Mouse (Mus musculus) limb, embryonic 11.5 days (tissue): ENCODE results near the gene Prss42. TPM values are rescaled to one million over a fixed set of nuclear protein-coding genes. Genes with fewer than 3 reads are reported as not detected.
A peak's percentile ranks its signal among the peaks of the same experiment; 100 is the strongest.

Source experiments
- ATAC-seq: fragments of 200-750 bp; cut with Nextera tagmentation; 2 replicates; pipeline ENCODE4 v1.8.0; 2017; ENCODE audit warnings: low read depth; ENCODE audit not compliant: insufficient number of reproducible peaks, low FRiP score, low TSS enrichment
- DNase-seq: peaks from one replicate; pipeline ENCODE4 v3.0.0-alpha.2; 2015; ENCODE audit warnings: low spot score
- H3K27ac ChIP-seq: fragments of 300-500 bp; sonication (generic); replicated peaks from 2 replicates; pipeline ENCODE4 v1.5.1; 2014; ENCODE audit warnings: low read depth, mild to moderate bottlenecking, low read length
- H3K27me3 ChIP-seq: fragments of 300-500 bp; sonication (generic); 2 replicates; pipeline ENCODE4 v1.6.1; 2014; ENCODE audit warnings: mild to moderate bottlenecking, low read length, mixed read lengths; ENCODE audit not compliant: control insufficient read depth, insufficient read depth
- H3K36me3 ChIP-seq: fragments of 300-500 bp; sonication (generic); 2 replicates; pipeline ENCODE4 v1.6.1; 2014; ENCODE audit warnings: mild to moderate bottlenecking, low read length, moderate library complexity, mixed read lengths; ENCODE audit not compliant: control insufficient read depth, insufficient read depth
- H3K4me1 ChIP-seq: fragments of 300-500 bp; sonication (generic); 2 replicates; pipeline ENCODE4 v1.6.1; 2014; ENCODE audit warnings: low read length, mixed read lengths; ENCODE audit not compliant: control insufficient read depth, insufficient read depth
- H3K4me2 ChIP-seq: fragments of 300-500 bp; sonication (generic); 2 replicates; pipeline ENCODE4 v1.6.1; 2014; ENCODE audit warnings: low read depth, mild to moderate bottlenecking, moderate library complexity; ENCODE audit not compliant: severe bottlenecking
- H3K4me3 ChIP-seq: fragments of 300-500 bp; sonication (generic); 2 replicates; pipeline ENCODE4 v1.5.1; 2014; ENCODE audit warnings: low read depth, low read length
- H3K9ac ChIP-seq: fragments of 300-500 bp; sonication (generic); 2 replicates; pipeline ENCODE4 v1.6.1; 2014; ENCODE audit warnings: mild to moderate bottlenecking, low read length
- H3K9me3 ChIP-seq: fragments of 300-500 bp; sonication (generic); 2 replicates; pipeline ENCODE4 v1.6.1; 2016; ENCODE audit warnings: low read length; ENCODE audit not compliant: control insufficient read depth
- WGBS: fragments of 180-500 bp; shearing (Covaris S2); extraction: QIAGEN DNeasy Blood & Tissue Kit; methylation state at CpG from one replicate; pipeline ENCODE4 v1.1.7; 2014; 5-methylcytosine and 5-hydroxymethylcytosine counted together
- polyA plus RNA-seq: library from polyadenylated mRNA; unstranded; fragments of >200 nt; fragmentation: Nextera tagmentation; extraction: Ambion mirVana; gene quantifications from 2 replicates; pipeline ENCODE4 v1.2.1, GENCODE M21; 2014

Gene Prss42
- polyA plus RNA-seq, 1 experiment from 2014 or later = not detected

DNA sequence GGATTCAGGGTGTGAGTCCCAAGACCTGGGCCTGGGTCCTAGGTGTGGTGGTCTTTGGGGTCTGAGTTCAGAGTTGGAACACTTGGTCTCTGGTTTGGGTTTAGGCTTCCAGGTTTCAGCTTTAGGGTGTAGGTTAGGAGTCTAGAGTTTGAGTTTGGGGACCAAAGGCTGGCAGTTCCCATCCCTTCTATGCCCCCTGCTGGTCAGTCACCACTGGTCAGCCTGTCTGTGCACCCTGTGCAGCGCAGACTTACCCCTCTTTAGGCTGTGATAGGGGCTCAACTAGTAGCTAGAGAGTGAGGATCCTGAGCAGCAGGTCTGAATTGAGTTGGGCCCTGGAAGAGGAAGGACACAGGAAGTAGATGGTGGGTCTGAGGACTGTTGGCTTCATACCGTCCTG, 38.7 kb upstream of the Prss42 start:
- no peak for ATAC-seq
- DNase-seq = peak; percentile 75
- no peak overlapping the region for H3K4me2 ChIP-seq

DNA sequence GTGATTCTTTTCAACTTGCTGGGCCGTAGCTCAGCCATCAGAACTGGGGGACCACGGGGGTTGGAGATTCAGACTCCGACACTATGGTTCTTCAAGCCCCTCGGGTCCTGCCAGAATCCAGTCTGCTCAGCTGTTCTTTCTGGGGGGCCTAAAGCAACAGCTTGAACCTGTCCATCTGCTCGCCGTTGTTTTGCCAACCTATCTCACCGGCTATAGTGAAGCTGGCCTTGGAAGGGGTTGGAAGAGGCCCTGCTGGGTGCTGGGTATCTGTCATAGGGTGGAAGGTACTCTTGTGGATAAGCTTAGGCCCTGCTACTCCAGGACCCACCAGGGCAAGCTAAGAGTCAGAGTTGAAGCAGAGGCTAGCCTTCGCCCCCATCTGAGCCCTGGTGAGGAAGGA, 37.1 kb upstream of the Prss42 start:
- no peak overlapping the region for H3K27ac ChIP-seq
- H3K36me3 ChIP-seq = no peaks in the 10 kb centered on the region
- H3K4me3 ChIP-seq = no peak overlapping the region
- DNase-seq = no peak
- WGBS = 84% methylated on average over 8 of the region's 8 CpGs
- no peak for ATAC-seq
- no peaks in the 10 kb centered on the region for H3K9me3 ChIP-seq
- H3K27me3 ChIP-seq = no peaks in the 10 kb centered on the region
- H3K4me2 ChIP-seq = no peak overlapping the region
- H3K9ac ChIP-seq = no peak overlapping the region
- H3K4me1 ChIP-seq = peaks cover 5% of the 10 kb centered on the region; the same call in 1 of the 2 replicates

More for the DNA sequence above, 38.7 kb upstream of the Prss42 start:
- H3K4me3 ChIP-seq = no peak overlapping the region
- H3K27me3 ChIP-seq = no peaks in the 10 kb centered on the region
- H3K36me3 ChIP-seq = no peaks in the 10 kb centered on the region
- no peaks in the 10 kb centered on the region for H3K9me3 ChIP-seq
- no peak overlapping the region for H3K9ac ChIP-seq
- 50% methylated on average over 2 of the region's 2 CpGs for WGBS
- H3K4me1 ChIP-seq = peaks cover 5% of the 10 kb centered on the region; the same call in 1 of the 2 replicates
- no peak overlapping the region for H3K27ac ChIP-seq

- H3K4me3 ChIP-seq = no peak overlapping the region
- no peak overlapping the region for H3K27ac ChIP-seq
- H3K4me1 ChIP-seq = peaks cover 5% of the 10 kb centered on the region; the same call in 1 of the 2 replicates
- no peak for ATAC-seq
- no peak overlapping the region for H3K4me2 ChIP-seq
- 83% methylated on average over 10 of the region's 10 CpGs for WGBS
- H3K9ac ChIP-seq = no peak overlapping the region
- no peaks in the 10 kb centered on the region for H3K27me3 ChIP-seq
- no peak for DNase-seq
- H3K36me3 ChIP-seq = no peaks in the 10 kb centered on the region
- no peaks in the 10 kb centered on the region for H3K9me3 ChIP-seq
Observed at GRCm38 (mm10) chr9:110762763-110763162, 35.2 kb upstream of the Prss42 start.

DNA sequence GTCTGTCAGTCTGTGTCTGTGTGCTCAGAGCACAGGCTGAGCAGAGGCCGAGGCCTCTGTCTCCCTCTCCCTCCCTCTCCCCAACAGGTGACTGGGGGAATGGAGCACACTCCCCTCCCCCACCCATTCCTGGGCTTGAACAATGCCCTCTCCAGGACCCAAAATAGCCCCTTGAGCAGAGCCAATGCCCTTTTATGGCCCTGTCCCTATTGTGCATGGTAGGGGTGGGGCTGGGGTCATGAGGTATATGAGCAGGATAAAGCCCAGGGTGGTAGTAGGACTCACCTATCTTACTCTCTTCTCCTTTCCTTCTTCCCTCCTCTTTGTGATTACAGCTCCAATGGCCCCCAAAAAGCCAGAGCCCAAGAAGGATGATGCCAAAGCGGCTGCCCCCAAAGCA, 34.6 kb upstream of the Prss42 start:
- no peak for DNase-seq
- ATAC-seq = no peak
- Histone ChIP-seq H3K4me3 (no peak overlapping the region), H3K9ac (no peak overlapping the region), H3K36me3 (no peaks in the 10 kb centered on the region), H3K4me2 (no peak overlapping the region), H3K27me3 (no peaks in the 10 kb centered on the region), H3K27ac (no peak overlapping the region), H3K9me3 (no peaks in the 10 kb centered on the region), H3K4me1 (peaks cover 5% of the 10 kb centered on the region; the same call in 1 of the 2 replicates)
- 69% methylated on average over 2 of the region's 2 CpGs for WGBS

DNA sequence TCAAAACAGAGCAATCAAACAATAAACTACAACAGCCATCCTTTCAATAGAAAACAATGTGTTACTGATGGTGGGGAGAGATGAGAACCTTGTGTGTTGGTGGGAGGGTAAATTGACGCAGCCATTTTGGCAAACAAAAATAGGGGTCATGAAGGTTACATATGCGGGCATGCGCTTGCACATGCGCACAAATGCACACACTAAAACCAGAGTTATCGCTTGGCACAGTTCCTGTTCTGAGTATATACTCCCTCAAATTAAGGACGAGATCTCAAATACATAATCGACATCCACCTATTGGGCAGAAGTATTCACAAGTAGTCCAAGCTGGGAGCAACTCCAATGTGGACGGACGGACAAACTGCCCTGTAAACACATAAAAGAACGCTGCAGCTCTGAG, 25.6 kb upstream of the Prss42 start:
- Histone ChIP-seq H3K9me3 (no peaks in the 10 kb centered on the region), H3K27ac (no peak overlapping the region), H3K27me3 (no peaks in the 10 kb centered on the region), H3K4me3 (no peak overlapping the region), H3K36me3 (no peaks in the 10 kb centered on the region), H3K9ac (no peak overlapping the region), H3K4me2 (no peak overlapping the region), H3K4me1 (no peaks in the 10 kb centered on the region)
- no peak for DNase-seq
- WGBS = 93% methylated on average over 10 of the region's 10 CpGs
- no peak for ATAC-seq

DNA sequence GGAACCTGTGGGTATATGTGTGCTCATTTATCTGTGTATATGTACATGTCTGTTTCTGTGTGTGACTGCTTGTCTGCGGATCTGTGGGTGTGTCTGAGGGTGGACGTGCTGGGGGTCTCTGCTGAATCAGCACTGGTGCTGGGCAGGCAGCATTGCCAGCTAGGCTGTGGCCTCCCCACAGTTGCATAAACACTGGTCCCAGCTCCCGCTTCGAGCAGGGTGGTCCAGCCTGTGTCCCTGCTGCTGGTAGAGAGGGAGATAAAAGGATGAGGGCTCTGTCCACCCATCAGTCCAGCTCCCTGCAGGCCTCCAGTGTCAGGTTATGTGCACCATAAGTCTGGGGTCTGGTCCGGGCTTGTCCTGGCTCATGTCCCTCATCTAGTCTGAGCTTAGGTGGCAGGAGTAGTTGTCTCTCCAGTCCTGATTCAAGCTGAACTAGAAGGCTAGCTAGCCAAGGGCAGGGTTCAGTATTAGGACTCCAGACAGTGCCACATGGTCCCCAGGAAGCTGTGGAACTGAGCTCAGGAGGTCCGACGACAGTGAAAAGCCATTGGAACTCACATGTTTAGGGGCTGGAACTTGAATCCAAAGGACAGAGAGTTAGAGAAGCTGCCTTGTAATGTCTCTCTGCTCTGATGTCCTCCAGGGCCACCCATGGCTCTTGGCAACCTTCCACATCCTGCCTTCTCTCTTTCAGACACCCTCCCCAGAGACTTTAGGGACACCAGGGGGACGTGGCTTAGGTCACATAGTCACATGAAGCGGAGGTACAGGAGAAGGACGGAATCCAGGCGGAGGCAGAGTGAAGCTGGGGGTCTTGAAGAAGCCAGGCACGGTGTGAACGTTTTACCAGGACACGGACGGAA, 23.3 kb upstream of the Prss42 start:
- no peak overlapping the region for H3K4me3 ChIP-seq
- WGBS = 72% methylated on average over 15 of the region's 15 CpGs
- no peak for ATAC-seq

GRCm38 (mm10) chr9:110775269-110776022, 22.5 kb upstream of the Prss42 start:
- no peak overlapping the region for H3K27ac ChIP-seq
- H3K4me3 ChIP-seq = no peak overlapping the region
- no peaks in the 10 kb centered on the region for H3K9me3 ChIP-seq
- H3K4me2 ChIP-seq = no peak overlapping the region
- 76% methylated on average over 10 of the region's 10 CpGs for WGBS
- no peaks in the 10 kb centered on the region for H3K36me3 ChIP-seq
- DNase-seq = no peak
- peaks cover 6% of the 10 kb centered on the region; the same call in 1 of the 2 replicates for H3K4me1 ChIP-seq
- H3K27me3 ChIP-seq = no peaks in the 10 kb centered on the region
- no peak overlapping the region for H3K9ac ChIP-seq
- ATAC-seq = no peak

More for the DNA sequence above, 23.3 kb upstream of the Prss42 start:
- Histone ChIP-seq H3K9ac (no peak overlapping the region), H3K9me3 (no peaks in the 10 kb centered on the region), H3K36me3 (no peaks in the 10 kb centered on the region), H3K27me3 (no peaks in the 10 kb centered on the region), H3K4me1 (peaks cover 4% of the 10 kb centered on the region; the same call in 1 of the 2 replicates), H3K4me2 (no peak overlapping the region), H3K27ac (no peak overlapping the region)
- DNase-seq = no peak

DNA sequence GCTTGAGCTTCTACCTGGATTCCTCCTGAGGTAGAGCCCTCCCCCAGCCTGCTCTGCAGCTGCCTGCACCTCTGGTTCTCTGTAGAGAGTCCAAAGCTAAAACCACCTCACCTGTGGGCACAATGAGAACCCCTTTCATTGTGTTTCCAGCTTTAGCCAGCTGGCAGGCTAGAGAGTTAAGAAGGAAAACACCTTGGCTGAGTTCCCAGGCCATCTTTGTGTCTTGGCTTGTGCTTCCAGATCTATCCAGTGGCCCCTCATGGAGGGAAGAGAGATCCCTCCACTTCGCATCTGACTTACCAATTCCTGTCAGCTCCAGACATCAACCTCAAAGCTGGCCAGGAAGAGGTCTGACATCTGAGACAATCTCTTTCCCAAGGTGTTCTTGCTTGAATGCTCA, 19.9 kb upstream of the Prss42 start:
- Histone ChIP-seq H3K9me3 (no peaks in the 10 kb centered on the region), H3K9ac (no peak overlapping the region), H3K27me3 (no peaks in the 10 kb centered on the region), H3K4me2 (no peak overlapping the region), H3K27ac (no peak overlapping the region), H3K4me3 (no peak overlapping the region), H3K4me1 (peaks cover 11% of the 10 kb centered on the region; the same call in 1 of the 2 replicates), H3K36me3 (no peaks in the 10 kb centered on the region)
- WGBS = 92% methylated on average over 1 of the region's 1 CpGs
- DNase-seq (no peak), ATAC-seq (no peak)
